Mouse (Mus musculus): ENCODE measurements at regions not wholly inside any gene's neighbourhood (a gene's known extent, or its start where the extent isn't known, plus 50 kb on each side); places are given as distances from the start of the nearest gene placed in this dataset.

- no peak overlapping the region for H3K4me2 ChIP-seq (ENCODE audit: low read length)
- WGBS = 70% methylated on average over 1 of the region's 1 CpGs
- no peaks in the 10 kb centered on the region for H3K36me3 ChIP-seq (ENCODE audit: control insufficient read depth, insufficient read depth, low read length)
- H3K9ac ChIP-seq (ENCODE audit: low read length) = no peak overlapping the region
- no peaks in the 10 kb centered on the region for H3K9me3 ChIP-seq (ENCODE audit: control insufficient read depth, low read length)
- no peak overlapping the region for H3K27ac ChIP-seq (ENCODE audit: low read depth)
- H3K4me1 ChIP-seq (replicated peaks; ENCODE audit: control insufficient read depth, insufficient read depth, low read length) = no peaks in the 10 kb centered on the region
- no peak for ATAC-seq (replicated peaks; ENCODE audit: low FRiP score, low TSS enrichment, low read depth)
- H3K4me3 ChIP-seq (ENCODE audit: low read depth, low read length) = no peak overlapping the region
- DNase-seq (ENCODE audit: low spot score) = no peak
- no peaks in the 10 kb centered on the region for H3K27me3 ChIP-seq (replicated peaks; ENCODE audit: control insufficient read depth, insufficient read depth, low read length)
Observed at GRCm38 (mm10) chr4:70844742-70845141, 309.9 kb upstream of the Megf9 start.

- no peak for ATAC-seq (replicated peaks; ENCODE audit: low FRiP score, low TSS enrichment, low read depth)
- Histone ChIP-seq H3K36me3 (ENCODE audit: control insufficient read depth, insufficient read depth, low read length) (no peaks in the 10 kb centered on the region), H3K4me1 (replicated peaks; ENCODE audit: control insufficient read depth, insufficient read depth, low read length) (no peaks in the 10 kb centered on the region), H3K9ac (ENCODE audit: low read length) (no peak overlapping the region), H3K27me3 (replicated peaks; ENCODE audit: control insufficient read depth, insufficient read depth, low read length) (no peaks in the 10 kb centered on the region), H3K4me2 (ENCODE audit: low read length) (no peak overlapping the region), H3K9me3 (ENCODE audit: control insufficient read depth, low read length) (no peaks in the 10 kb centered on the region), H3K4me3 (ENCODE audit: low read depth, low read length) (no peak overlapping the region), H3K27ac (ENCODE audit: low read depth) (no peak overlapping the region)
- 77% methylated on average over 2 of the region's 2 CpGs for WGBS
- DNase-seq (ENCODE audit: low spot score) = no peak
Observed at GRCm38 (mm10) chr4:70810956-70811316, 276.1 kb upstream of the Megf9 start.

- ATAC-seq (replicated peaks; ENCODE audit: low FRiP score, low TSS enrichment, low read depth) (no peak), DNase-seq (ENCODE audit: low spot score) (no peak)
- Histone ChIP-seq H3K9me3 (ENCODE audit: control insufficient read depth, low read length) (no peaks in the 10 kb centered on the region), H3K4me1 (replicated peaks; ENCODE audit: control insufficient read depth, insufficient read depth, low read length) (no peaks in the 10 kb centered on the region), H3K4me3 (ENCODE audit: low read depth, low read length) (no peak overlapping the region), H3K36me3 (ENCODE audit: control insufficient read depth, insufficient read depth, low read length) (no peaks in the 10 kb centered on the region), H3K9ac (ENCODE audit: low read length) (no peak overlapping the region), H3K27me3 (replicated peaks; ENCODE audit: control insufficient read depth, insufficient read depth, low read length) (no peaks in the 10 kb centered on the region), H3K4me2 (ENCODE audit: low read length) (no peak overlapping the region), H3K27ac (ENCODE audit: low read depth) (no peak overlapping the region)
Observed at GRCm38 (mm10) chr4:70810311-70810955, 275.6 kb upstream of the Megf9 start.

GRCm38 (mm10) chr4:70804925-70805342 is 270.1 kb upstream of the Megf9 start:
- no peak for DNase-seq (ENCODE audit: low spot score)
- ATAC-seq (replicated peaks; ENCODE audit: low FRiP score, low TSS enrichment, low read depth) = no peak
- Histone ChIP-seq H3K36me3 (ENCODE audit: control insufficient read depth, insufficient read depth, low read length) (no peaks in the 10 kb centered on the region), H3K27me3 (replicated peaks; ENCODE audit: control insufficient read depth, insufficient read depth, low read length) (no peaks in the 10 kb centered on the region), H3K9me3 (ENCODE audit: control insufficient read depth, low read length) (no peaks in the 10 kb centered on the region), H3K27ac (ENCODE audit: low read depth) (no peak overlapping the region), H3K4me3 (ENCODE audit: low read depth, low read length) (no peak overlapping the region), H3K9ac (ENCODE audit: low read length) (no peak overlapping the region), H3K4me2 (ENCODE audit: low read length) (no peak overlapping the region), H3K4me1 (replicated peaks; ENCODE audit: control insufficient read depth, insufficient read depth, low read length) (no peaks in the 10 kb centered on the region)
- WGBS = 54% methylated on average over 3 of the region's 3 CpGs

- no peaks in the 10 kb centered on the region for H3K4me1 ChIP-seq (replicated peaks; ENCODE audit: control insufficient read depth, insufficient read depth, low read length)
- no peak overlapping the region for H3K4me3 ChIP-seq (ENCODE audit: low read depth, low read length)
- no peaks in the 10 kb centered on the region for H3K9me3 ChIP-seq (ENCODE audit: control insufficient read depth, low read length)
- H3K27me3 ChIP-seq (replicated peaks; ENCODE audit: control insufficient read depth, insufficient read depth, low read length) = no peaks in the 10 kb centered on the region
- no peak overlapping the region for H3K4me2 ChIP-seq (ENCODE audit: low read length)
- H3K27ac ChIP-seq (ENCODE audit: low read depth) = no peak overlapping the region
- no peaks in the 10 kb centered on the region for H3K36me3 ChIP-seq (ENCODE audit: control insufficient read depth, insufficient read depth, low read length)
- no peak overlapping the region for H3K9ac ChIP-seq (ENCODE audit: low read length)
- no peak for DNase-seq (ENCODE audit: low spot score)
- no peak for ATAC-seq (replicated peaks; ENCODE audit: low FRiP score, low TSS enrichment, low read depth)
- 58% methylated on average over 1 of the region's 1 CpGs for WGBS
Observed at GRCm38 (mm10) chr4:70798483-70798882, 263.7 kb upstream of the Megf9 start.

- DNase-seq (ENCODE audit: low spot score) = no peak
Observed at GRCm38 (mm10) chr4:70797935-70798334, 263.1 kb upstream of the Megf9 start.

GRCm38 (mm10) chr4:70783487-70783886 is 248.7 kb upstream of the Megf9 start:
- Histone ChIP-seq H3K9ac (ENCODE audit: low read length) (no peak overlapping the region), H3K27me3 (replicated peaks; ENCODE audit: control insufficient read depth, insufficient read depth, low read length) (no peaks in the 10 kb centered on the region), H3K4me2 (ENCODE audit: low read length) (no peak overlapping the region), H3K36me3 (ENCODE audit: control insufficient read depth, insufficient read depth, low read length) (no peaks in the 10 kb centered on the region), H3K27ac (ENCODE audit: low read depth) (no peak overlapping the region), H3K4me3 (ENCODE audit: low read depth, low read length) (no peak overlapping the region), H3K4me1 (replicated peaks; ENCODE audit: control insufficient read depth, insufficient read depth, low read length) (no peaks in the 10 kb centered on the region), H3K9me3 (ENCODE audit: control insufficient read depth, low read length) (no peaks in the 10 kb centered on the region)
- no peak for DNase-seq (ENCODE audit: low spot score)
- 48% methylated on average over 2 of the region's 2 CpGs for WGBS
- no peak for ATAC-seq (replicated peaks; ENCODE audit: low FRiP score, low TSS enrichment, low read depth)

More at GRCm38 (mm10) chr4:70797935-70798334, 263.1 kb upstream of the Megf9 start:
- 46% methylated on average over 3 of the region's 3 CpGs for WGBS
- Histone ChIP-seq H3K27ac (ENCODE audit: low read depth) (no peak overlapping the region), H3K4me2 (ENCODE audit: low read length) (no peak overlapping the region), H3K27me3 (replicated peaks; ENCODE audit: control insufficient read depth, insufficient read depth, low read length) (no peaks in the 10 kb centered on the region), H3K4me3 (ENCODE audit: low read depth, low read length) (no peak overlapping the region), H3K9me3 (ENCODE audit: control insufficient read depth, low read length) (no peaks in the 10 kb centered on the region), H3K9ac (ENCODE audit: low read length) (no peak overlapping the region), H3K4me1 (replicated peaks; ENCODE audit: control insufficient read depth, insufficient read depth, low read length) (no peaks in the 10 kb centered on the region), H3K36me3 (ENCODE audit: control insufficient read depth, insufficient read depth, low read length) (no peaks in the 10 kb centered on the region)
- ATAC-seq (replicated peaks; ENCODE audit: low FRiP score, low TSS enrichment, low read depth) = no peak

GRCm38 (mm10) chr4:70781591-70781990 is 246.8 kb upstream of the Megf9 start:
- 47% methylated on average over 2 of the region's 2 CpGs for WGBS
- Histone ChIP-seq H3K27ac (ENCODE audit: low read depth) (no peak overlapping the region), H3K4me1 (replicated peaks; ENCODE audit: control insufficient read depth, insufficient read depth, low read length) (no peaks in the 10 kb centered on the region), H3K9ac (ENCODE audit: low read length) (no peak overlapping the region), H3K36me3 (ENCODE audit: control insufficient read depth, insufficient read depth, low read length) (no peaks in the 10 kb centered on the region), H3K9me3 (ENCODE audit: control insufficient read depth, low read length) (no peaks in the 10 kb centered on the region), H3K4me3 (ENCODE audit: low read depth, low read length) (no peak overlapping the region), H3K4me2 (ENCODE audit: low read length) (no peak overlapping the region), H3K27me3 (replicated peaks; ENCODE audit: control insufficient read depth, insufficient read depth, low read length) (no peaks in the 10 kb centered on the region)
- DNase-seq (ENCODE audit: low spot score) (no peak), ATAC-seq (replicated peaks; ENCODE audit: low FRiP score, low TSS enrichment, low read depth) (no peak)

- H3K4me2 ChIP-seq (ENCODE audit: low read length) = no peak overlapping the region
- ATAC-seq (replicated peaks; ENCODE audit: low FRiP score, low TSS enrichment, low read depth) = no peak
- 59% methylated on average over 1 of the region's 1 CpGs for WGBS
- H3K36me3 ChIP-seq (ENCODE audit: control insufficient read depth, insufficient read depth, low read length) = no peaks in the 10 kb centered on the region
- no peak overlapping the region for H3K9ac ChIP-seq (ENCODE audit: low read length)
- no peaks in the 10 kb centered on the region for H3K4me1 ChIP-seq (replicated peaks; ENCODE audit: control insufficient read depth, insufficient read depth, low read length)
- no peaks in the 10 kb centered on the region for H3K9me3 ChIP-seq (ENCODE audit: control insufficient read depth, low read length)
- H3K27ac ChIP-seq (ENCODE audit: low read depth) = no peak overlapping the region
- no peaks in the 10 kb centered on the region for H3K27me3 ChIP-seq (replicated peaks; ENCODE audit: control insufficient read depth, insufficient read depth, low read length)
- DNase-seq (ENCODE audit: low spot score) = no peak
- H3K4me3 ChIP-seq (ENCODE audit: low read depth, low read length) = no peak overlapping the region
Observed at GRCm38 (mm10) chr4:70776273-70776672, 241.5 kb upstream of the Megf9 start.
